Mouse (Mus musculus) heart, postnatal 36 days (tissue): Measurements from ENCODE around the gene Ndufb5. TPM values are rescaled to one million over a fixed set of nuclear protein-coding genes. Genes with fewer than 3 reads are reported as not detected.
"Not testable (repeated sequence)": the region's sequence is repeated elsewhere in the genome, so short reads cannot be mapped to it uniquely, and the experiment has no call there.

Source experiments
- DNase-seq, 2 experiments: peaks; one replicate each; pipeline ENCODE4 v3.0.0; 2021 to 2022
- intact Hi-C: fragments of 180-260 bp; cut with DNase I; formaldehyde crosslinking; loops from one replicate; pipeline ENCODE4 v1.15.1; 2025
- total RNA-seq, 2 experiments: library from RNA; stranded (reverse); gene quantifications; 2 replicates each; pipeline ENCODE4 v1.2.3; 2021

The Ndufb5 gene
- total RNA-seq: 100 to 1,000 TPM; 896 to 938 TPM

DNA sequence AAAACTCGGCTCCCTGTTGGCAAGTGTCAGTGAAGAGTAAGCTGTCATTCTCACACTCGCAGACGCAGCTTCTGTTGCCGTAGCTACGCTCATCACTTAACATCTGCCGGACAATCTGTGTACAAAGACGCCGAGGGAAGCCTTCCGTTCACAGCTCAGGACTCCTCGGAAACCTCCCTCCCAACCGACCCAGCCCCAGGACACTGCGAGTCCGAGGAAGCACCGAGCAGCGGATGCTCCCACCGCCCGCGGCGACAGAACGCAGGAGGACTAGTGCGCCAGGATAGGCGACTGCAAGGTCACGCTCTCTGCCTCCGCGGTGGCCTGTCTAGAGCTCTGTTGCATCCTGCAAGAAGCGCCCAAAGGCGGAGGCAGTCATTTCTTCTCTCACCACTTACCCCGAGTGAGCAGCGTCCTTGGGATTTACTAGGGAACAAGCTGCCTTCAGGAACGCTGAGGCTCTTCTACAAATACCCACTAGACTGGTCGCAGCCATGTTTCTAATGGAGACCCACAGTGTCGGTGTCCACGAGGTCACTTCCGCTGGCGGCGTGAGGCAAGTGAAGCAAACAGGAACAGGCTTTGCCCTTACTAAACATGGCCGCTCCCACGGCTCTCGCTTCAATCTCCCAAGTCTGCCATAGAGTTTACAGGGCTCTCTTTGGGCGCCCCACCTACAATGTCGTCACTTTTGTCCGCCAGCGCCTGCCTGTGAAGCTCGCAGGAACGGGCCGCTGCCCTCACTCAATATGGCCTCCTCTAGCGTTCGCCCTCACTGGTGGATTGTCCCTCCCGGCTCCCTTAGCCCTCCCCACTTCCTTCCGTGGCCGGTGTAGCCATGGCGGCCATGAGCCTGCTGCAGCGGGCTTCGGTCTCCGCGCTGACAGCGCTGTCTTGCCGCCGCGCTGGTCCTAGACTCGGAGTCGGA, at the start of gene Ndufb5:
TSS of gene Ndufb5 (plus strand) at position 747 of the 928 bp plus-strand sequence.
- intact Hi-C loops: loop anchor here (2.0 to 10.0 kb wide), 4 partner anchors 28 to 1058 kb away; partner anchors contain the start of genes Ttc14 and Usp13
- DNase-seq: peak; percentile 97 to 98

DNA sequence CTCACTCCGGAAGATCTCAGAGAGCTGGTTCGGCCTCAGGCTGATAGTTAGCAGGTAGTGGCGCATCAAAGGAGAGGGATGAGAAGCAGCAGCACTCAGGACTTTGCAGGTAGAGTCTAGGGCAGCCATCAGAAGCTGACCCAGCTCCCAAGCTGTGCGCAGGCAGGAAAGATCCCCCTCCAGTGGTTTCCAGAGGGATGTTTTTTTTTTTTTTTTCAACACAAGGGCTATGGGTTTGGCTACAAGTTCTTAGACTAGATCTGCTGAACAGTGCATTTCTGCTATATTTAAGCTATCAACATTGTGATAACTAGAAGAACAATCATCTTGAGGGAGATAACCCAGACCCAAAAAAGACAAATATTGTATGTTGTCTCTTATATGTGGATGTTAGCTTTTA, 49.6 kb upstream of the Ndufb5 start:
- no peak for DNase-seq
- intact Hi-C loops: no loop called here

DNA sequence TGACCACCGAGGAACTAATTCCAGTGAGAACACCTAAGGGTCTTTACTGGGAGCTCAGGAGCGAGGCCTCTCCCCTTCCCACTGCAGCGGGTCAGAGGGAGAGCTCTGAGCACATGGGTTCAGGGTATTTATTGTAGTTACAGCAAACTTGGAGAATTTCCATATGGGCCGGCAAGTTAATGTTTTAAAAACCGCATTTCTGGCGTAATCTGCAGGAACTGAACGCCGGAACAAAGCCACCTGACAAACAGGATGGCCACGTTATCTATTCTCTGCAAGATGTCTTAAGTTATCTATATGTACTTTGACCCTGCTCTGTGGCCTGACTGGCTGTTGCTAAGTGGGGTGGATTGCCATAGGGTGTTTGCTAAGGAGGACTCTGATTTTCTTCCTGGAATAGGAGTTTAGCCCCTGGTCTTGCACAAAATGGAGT, 47.2 kb upstream of the Ndufb5 start:
- no peak for DNase-seq
- intact Hi-C loops: no loop called here

DNA sequence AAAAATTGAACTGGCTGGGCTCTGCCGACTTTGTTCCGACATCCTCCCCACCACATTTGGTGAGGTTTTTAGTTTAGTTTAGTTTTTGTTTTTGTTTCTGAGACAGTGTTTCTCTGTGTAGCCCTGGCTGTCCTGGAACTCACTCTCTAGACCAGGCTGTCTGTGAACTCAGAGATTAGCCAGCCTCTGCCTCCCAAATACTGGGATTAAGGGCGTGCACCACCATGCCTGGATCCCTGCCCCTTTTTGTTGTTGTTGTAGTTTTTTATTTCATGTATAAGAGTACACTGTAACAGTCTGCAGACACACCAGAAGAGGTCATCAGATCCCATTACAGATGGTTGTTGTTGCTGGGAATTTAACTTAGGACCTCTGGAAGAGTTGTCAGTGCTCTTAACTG, 46.8 kb upstream of the Ndufb5 start:
- intact Hi-C loops: no loop called here
- DNase-seq: no peak

DNA sequence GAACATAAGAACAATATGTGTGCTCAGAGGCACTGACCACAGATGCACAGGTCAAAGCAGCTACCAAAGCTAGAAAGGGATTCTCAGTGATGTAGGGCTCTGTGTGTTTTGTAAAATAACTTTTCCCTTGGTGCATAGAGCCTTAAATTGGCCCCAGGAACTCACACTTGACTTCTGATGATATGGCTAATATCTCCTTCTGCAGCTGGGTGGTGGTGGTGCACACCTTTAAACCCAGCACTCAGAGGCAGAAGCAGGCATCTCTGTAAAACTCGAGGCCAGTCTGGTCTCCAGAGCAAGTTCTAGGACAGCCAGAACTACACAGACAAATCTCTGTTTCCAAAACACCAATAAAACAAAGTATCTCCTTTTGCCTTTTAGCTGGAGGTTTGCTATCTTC, 45.9 kb upstream of the Ndufb5 start:
- intact Hi-C loops: no loop called here
- no peak for DNase-seq

DNA sequence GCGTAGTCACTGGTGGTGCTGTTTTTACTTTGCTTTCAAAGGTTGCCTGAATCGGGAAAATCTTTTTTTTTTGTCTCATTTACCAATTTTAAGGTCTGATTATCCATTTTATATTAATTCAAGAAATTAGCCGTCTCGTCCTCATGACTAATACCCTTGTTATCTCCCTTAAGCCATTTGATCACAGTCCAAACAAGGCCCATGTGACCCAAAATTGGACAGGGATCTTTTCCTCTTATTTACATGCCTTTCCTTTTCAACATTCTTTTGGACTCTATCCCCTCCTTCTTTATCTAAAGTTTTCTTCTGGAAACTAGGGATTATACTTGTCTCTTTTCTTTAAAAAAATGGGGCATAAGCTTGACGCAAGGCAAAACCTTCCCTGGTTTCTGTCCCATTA, 44.9 kb upstream of the Ndufb5 start:
- DNase-seq: no peak
- intact Hi-C loops: no loop called here

DNA sequence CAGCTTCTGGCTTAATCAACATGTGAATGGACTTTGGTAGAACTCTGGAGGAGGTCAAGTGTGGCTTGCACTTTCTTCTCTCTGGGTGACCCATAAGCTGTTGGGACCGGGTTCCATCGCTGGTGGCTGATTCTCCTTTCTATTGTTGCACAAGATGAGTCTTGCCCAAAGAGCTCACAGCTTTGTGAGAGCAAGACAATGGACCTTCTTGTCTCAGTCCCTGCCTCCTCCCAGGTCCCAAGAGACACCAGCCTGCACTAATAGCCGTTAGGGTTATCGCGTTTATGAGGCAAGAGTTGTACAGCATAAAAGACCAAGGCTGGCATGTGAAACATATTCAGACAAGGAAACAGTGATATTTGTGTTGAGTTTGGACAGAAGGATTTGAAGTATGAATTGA, 42.6 kb upstream of the Ndufb5 start:
- DNase-seq: no peak
- intact Hi-C loops: no loop called here

DNA sequence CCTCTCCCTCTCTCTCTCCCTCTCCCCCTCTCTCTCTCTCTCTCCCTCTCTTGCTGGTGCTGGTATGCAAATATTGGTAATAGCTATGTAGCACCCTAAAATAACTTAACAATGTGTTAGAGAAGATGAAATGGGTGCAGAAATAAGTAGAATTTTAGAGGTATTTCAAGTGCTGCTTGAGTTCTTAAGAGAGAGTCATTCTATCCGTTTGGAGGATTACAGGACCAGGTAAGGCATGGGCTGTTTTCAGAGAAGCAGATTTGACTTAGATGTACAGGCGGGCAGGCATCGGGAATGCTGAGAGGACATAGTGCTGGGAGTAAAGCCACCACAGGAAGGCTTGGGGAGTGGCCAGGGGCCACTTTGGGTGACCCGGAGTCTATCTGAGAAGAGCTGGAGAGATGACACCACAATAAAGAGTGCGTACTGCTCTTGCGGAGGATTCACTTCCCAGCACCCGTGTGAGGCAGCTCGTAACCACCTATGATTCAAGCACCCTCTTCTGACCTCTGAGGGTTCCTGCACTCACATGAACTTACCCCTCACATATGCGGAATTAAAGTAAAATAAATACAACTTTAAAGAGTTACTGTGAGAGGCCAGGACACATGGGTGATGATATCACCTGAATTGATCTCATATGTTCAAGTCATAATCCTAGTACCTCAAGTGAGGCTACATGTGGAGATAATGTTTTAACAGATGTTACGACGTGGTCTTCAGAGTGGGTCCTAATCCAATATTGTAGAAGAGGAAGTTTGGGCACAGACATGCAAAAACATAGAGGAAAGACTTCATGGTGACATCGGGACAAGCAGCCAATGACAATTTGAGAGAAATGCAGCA, 41.8 kb upstream of the Ndufb5 start:
- no peak for DNase-seq
- intact Hi-C loops: no loop called here

DNA sequence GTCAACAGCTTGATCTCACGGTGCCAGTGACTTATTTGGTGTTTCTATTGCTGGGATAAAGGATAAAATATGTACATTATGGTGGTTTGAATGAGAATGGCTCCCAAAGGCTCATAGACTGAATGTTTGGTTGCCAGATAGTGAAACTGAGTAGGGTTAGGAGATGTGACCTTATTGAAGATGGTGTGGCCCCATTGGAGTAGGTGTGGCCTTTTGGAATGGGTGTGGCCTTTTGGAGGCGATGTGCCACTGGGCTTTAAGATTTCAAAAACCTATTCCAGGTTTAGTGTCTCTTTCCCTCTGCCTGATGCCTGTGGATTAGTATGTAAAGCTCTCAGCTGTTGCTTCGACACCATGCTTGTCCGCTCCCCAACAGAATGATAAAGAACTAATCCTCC, 41.2 kb upstream of the Ndufb5 start:
- intact Hi-C loops: no loop called here

DNA sequence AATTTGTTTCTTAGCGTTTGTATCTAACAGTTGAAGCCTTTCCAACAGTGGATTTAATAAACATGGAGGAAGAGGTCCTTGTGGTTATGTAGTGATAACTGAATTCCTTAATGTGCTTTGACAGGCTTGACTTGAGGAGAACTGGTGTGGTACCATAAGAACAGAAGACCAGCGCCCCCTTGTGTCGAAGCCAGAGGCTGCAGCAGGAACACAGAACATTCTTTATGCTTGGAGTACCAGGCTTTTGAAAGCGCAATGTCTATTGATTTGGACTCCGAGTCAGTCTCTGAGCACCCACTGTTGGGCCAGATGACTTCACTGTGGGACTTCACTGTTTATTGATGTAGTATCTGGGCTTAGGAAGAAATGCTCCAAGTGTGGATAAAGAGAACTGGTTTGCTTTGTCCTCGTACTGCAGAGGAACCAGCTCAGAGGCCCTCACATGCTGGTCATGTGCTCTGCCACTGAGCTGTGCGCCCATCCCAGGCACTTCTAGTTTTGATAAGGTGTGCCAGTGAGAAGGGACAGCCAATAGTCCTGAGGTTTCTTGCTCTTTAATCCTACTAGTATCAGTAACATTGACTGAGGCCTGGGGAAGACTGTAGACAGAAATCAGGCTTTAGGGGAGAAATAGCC, 38.4 kb upstream of the Ndufb5 start:
- intact Hi-C loops: loop anchor here (1.0 to 2.0 kb wide), 3 partner anchors 88 to 365 kb away; no protein-coding TSS in a partner anchor
- peak; percentile 85 to 93 for DNase-seq

More for the DNA sequence above, 41.2 kb upstream of the Ndufb5 start:
- no peak for DNase-seq

DNA sequence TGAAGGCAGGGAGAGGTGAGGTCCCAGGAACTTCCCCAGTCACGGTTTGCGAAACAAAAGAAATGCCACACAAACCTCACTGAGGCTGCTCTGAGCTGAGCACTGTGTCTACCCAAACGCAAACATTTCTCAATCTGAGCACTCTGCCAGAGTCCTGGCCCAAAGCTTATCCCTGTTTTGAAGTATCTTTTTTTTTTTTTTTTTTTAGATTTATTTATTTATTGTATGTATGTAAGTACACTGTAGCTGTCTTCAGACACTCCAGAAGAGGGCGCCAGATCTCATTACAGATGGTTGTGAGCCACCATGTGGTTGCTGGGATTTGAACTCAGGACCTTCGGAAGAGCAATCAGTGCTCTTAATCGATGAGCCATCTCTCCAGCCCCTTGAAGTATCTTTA, 32.8 kb upstream of the Ndufb5 start:
- DNase-seq, intact Hi-C loops: not testable (repeated sequence)

DNA sequence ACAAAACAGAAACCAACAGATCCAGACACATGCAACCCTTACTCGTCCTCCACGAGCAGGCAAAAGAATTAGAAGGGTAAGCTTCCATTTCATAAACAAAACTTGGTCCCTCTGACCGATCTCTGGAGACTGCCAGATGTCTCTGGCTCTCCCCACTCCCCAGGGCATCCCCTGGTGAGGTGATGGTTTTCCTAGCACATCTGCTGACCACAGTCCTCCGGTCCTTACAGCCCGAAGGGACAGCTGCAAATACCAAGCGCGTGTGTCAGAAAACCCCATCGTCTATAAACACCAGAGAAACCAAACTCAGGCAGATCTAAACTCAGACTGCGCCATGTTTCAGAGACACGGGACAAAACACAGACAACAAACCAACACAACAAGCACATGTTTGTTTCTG, 32.2 kb upstream of the Ndufb5 start:
- intact Hi-C loops: loop anchor here (5.0 kb wide), 1 partner anchor 172 kb away; no protein-coding TSS in a partner anchor
- DNase-seq: not testable (repeated sequence)

DNA sequence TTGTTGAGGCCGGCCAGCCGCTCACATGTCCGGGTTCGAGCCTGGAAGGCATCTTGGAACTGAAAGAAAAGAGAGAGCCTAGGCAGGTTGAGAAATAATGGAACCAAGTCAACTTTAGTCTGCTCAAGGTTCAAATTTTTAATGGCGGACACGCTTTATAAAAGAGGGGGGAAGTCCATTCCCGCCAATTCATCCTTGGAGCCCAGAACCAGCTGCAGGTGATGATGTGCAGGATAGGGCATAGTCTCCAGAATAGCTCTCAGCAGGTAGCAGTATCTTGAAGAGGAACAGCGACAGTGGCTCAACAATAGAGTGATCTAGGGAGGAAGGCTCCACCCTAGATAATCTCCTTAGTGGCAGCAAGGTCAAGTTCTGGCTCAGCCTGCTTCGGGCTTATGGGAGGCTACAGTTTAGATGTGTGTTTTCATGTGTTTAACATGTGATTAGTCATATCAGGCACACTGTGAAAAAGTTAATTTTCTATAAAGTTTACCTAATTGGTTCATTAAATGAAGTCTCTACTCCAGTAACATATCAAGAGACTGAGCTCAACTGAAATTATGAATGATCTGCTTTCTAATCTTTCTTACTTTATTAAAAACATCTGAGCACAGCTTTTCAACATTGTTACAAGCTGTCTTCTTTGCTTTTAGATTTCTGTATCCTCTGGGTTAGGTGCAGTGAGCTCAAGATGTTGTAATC, 31.0 kb upstream of the Ndufb5 start, which contains the start of gene Actl6a:
TSS of gene Actl6a (plus strand) at position 652 of the 702 bp plus-strand sequence.
- not testable (repeated sequence) for DNase-seq
- intact Hi-C loops: loop anchor here (5.0 kb wide), 1 partner anchor 173 kb away; no protein-coding TSS in a partner anchor

DNA sequence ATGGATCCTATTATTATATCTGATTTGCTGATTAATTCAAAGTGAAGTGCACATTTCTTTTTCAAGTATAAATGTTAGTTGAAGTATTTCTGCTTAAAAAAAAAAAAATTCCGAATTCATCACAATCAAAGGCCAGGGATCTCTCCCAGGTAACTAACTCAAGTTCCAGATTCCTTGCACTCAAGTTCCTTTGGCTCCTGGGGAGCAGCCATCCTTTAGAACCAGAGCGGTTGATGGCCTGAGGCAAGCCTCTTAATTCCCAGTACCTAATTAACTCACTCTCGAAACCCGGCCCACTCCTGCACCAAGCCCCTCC, 28.8 kb upstream of the Ndufb5 start:
- intact Hi-C loops: loop anchor here (2.0 to 5.0 kb wide), 2 partner anchors 29 to 176 kb away; partner anchors contain the start of genes Mrpl47 and Ndufb5

DNA sequence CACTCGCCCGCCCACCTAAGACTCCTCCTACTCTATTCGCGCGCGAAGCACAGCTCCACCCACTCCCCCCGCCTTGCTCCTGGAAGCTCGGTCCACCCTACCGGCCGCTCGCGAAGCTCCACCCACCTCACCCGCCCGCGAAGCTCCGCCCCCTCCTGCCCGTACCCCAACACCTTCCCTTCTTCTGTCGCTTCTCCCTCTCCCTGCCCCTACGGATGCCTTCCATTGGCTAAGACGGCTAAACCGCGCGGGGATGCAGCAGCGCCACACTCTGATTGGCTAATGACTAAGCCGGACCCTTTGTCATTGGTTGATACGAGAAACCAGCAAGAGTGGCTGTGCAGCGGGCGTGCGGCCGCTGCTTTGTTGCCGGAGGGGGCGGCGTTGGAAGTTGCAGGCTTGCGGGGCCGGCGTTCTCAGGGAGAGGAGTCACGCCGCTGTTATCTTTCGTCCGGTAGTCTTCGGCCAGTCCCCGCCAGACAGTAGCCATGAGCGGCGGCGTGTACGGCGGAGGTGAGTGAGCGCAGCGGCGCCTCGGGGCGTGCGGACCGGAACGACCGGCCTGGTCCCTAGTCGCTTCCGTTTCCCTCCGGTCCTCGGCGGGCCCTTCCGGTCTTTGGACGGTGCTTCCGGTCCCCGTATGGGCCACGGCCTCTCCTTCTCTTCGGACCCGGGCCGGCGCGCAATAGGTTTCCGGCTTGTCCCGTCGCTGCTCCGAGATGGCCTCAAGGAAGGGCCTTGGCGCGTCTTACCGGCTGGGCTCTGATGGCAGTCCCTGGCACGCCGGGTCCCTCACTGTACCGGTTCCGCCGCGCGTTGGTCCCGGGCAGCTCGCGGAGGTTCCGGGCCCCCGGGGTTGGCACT, 28.2 kb upstream of the Ndufb5 start:
- intact Hi-C loops: loop anchor here (2.0 to 5.0 kb wide), 2 partner anchors 28 to 176 kb away; partner anchors contain the start of genes Mrpl47 and Ndufb5
- DNase-seq: peak; percentile 96

More for the DNA sequence above, 28.8 kb upstream of the Ndufb5 start:
- DNase-seq: no peak

DNA sequence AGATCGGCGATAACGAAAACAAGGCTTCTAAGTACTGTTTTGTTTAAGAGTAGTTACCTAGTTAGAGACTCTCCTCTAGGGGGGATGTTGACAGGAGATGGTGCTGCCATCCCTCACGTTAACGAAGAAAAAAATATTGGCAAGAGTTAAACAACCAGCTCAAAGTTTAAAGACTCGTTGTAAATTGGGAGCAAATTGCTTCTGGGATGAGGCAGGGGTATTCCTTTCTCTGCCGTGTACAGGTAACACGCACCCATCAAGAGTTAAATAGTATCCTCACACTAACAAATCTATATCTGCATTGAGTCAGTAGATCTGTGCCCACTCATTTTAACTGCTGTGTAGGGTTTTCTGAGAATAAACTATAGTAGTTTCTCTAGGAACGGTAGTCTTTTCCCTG, 27.4 kb upstream of the Ndufb5 start:
- DNase-seq: no peak
- intact Hi-C loops: loop anchor here (2.0 to 5.0 kb wide), 2 partner anchors 27 to 177 kb away; partner anchors contain the start of genes Mrpl47 and Ndufb5

DNA sequence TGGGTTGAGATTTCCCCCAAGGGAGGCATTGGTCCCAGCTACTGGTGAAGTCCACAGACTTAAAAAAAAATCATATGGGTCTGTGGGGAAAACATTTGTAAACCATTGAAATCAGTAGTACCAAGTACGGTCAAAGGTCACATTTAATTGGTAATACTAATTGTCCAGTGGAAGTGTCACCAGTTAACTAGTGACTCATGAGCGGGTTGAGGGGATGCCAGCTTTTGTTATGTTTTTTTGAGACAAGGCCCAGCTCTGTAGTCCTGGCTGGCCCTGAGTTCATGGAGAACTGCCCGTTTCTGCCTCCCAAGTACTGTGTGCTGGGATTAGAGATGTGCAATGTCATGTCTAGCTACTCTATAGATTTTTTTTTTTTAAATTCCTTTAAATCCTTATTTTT, 23.1 kb upstream of the Ndufb5 start:
- no peak for DNase-seq
- intact Hi-C loops: no loop called here

DNA sequence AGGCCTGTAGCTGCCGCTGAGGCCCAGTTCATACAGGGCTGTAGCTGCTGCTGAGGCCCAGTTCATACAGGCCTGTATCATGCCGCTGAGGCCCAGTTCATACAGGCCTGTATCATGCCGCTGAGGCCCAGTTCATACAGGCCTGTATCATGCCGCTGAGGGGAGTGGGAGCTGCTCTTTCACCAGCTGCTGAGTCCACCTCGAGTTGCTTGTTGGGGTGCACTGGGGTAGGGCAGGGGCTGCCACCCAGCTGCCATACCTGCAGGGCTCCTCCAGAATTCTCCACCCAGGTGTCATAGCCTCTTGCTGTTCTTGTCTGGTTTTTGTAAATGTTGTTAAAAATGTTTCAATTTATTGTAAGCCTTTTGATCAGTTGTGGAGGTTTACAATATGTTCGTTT, 19.4 kb upstream of the Ndufb5 start:
- intact Hi-C loops, DNase-seq: not testable (repeated sequence)

DNA sequence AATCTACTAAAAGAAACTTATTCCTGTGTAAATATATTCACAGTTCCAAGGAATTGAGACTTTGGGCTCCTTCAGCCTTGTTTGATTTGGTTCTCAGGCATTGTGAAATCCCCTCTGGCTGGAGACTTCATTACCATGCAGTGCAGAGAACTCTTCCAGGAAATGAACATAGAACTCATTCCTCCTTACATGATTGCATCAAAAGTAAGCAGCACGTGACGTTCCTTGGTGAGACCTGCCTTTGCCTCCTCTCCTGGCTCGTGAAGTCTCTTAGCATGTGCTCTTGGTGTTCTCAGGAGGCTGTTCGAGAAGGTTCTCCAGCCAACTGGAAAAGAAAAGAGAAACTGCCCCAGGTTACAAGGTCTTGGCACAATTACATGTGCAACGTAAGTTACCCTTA, 18.5 kb upstream of the Ndufb5 start:
- DNase-seq: no peak
- intact Hi-C loops: no loop called here
